Mouse (Mus musculus): Measurements from ENCODE around the gene Agap2. TPM values are rescaled to one million over a fixed set of nuclear protein-coding genes. Genes with fewer than 3 reads are reported as not detected.
A peak's percentile ranks its signal among the peaks of the same experiment; 100 is the strongest.

The Agap2 gene
- 100 to 1,000 TPM; 542 to 553 TPM for total RNA-seq (2021)
- long read RNA-seq, partial matches to known transcripts = 2 of 35 reads
- long read RNA-seq, other reads (novel, unspliced or antisense) = 33 of 35 reads

DNA sequence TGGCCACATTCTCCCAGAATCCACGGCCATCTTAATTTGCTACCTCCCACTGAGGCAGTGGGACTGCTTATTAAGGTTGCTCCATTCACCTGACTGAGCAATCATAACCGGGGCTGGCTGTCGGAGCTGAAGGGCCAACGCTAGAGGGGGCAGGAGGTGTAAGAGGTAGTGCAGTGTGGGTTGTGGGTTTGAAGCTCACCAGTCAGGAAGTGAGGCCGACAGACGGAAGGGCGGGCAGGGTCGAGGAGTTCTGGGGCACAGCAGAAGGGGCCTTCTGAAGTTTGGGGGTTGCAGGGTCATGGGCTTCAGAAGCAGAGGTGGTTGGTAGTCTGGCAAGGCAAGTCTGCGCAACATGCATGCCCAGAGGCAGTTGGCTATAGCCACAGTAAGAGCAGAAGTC, at the start of gene Agap2:
Gene Agap2 (plus strand): TSS at position 205 of the 400 bp plus-strand sequence.
- no peak for DNase-seq (ENCODE audit: low spot score in 2 of 2)

DNA sequence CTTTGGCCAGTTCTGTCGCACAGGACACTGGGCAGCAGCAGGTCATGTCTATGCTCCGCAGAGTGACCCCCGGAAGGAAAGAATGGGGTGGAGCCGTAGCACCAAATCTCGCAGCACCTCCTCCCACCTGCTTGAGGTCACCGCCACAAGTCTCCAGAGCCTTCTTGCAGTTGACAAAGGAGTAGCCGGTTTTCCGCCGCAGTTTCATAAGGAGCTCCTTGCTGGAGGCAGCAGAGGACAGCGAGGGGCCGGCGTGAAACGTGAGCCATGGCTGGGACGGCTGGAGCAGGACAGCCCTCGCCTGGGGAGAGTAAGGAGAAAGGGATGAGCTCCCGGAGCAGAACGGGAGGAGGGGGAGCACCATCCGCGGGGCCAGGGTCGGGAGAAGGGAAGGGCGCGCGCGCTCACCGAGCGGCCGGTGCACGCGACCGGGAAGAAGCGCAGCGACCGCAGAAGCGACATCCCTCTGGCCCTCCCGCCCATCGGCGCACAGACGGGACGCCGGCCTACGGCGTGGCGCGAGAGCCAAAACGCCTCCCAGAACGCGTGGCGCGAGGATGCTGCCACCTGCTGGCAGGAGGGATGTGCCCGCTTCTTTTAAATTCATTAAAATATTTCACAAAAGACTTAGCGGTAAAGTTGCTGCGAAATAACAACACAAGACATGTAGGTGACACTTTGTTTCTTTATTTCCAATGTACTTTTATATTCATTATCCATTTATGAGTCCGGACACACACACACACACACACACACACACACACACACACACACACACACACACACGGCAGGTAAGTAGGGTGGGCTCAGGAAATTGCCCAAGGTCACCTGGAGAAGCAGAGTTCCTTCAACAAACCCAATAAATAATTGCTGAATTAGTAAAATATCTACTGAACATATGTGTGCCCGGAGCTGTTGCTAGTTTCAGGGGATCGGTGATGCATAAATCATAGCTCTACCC, 44.5 kb upstream of the Agap2 start, which contains the start of gene Tsfm:
Gene Tsfm (minus strand): TSS at position 505 of the 961 bp plus-strand sequence.
- peak; percentile 94 to 96 for DNase-seq (ENCODE audit: low spot score in 2 of 2)

DNA sequence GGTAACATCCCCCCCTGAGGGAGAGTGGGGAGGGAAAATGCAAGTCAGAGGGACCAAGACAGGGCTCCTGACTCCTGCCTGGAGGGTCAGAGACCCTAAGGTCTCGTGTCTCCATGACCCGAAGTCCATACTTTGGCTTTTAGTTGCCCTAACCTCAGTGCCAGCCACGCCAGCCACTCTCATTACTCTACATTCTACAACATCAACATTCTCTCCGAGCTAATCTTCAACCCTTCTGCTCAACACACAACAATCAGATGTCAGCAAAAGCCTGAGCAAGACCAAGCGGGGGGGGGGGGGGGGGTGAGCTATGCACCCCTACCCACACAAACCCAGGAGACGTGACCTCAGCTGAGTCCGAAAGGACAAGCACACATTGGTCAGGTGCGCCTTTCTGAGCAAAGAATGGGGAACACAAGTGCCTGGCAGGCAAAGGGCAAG, 41.8 kb upstream of the Agap2 start:
- DNase-seq (ENCODE audit: low spot score in 2 of 2) = no peak

DNA sequence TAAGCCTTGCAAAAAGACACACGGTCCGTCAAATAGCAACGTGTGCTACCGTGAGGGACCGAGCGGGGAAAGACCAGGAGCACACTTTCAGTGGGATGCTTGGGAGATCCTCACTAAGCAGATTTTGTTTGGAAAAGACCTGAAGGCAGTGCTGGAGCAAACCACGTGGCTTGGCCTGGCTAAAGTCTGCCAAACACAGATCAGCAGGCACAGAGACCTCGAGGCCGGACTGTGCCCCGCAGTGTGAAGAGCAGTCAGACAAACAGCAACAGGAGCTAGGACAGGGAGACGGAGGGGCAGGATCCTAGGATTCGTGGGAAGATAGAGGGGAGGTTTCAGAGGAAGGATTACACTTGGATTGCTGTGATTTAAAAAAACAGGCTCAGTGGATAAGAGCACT, 38.8 kb upstream of the Agap2 start:
- no peak for DNase-seq (ENCODE audit: low spot score in 2 of 2)

DNA sequence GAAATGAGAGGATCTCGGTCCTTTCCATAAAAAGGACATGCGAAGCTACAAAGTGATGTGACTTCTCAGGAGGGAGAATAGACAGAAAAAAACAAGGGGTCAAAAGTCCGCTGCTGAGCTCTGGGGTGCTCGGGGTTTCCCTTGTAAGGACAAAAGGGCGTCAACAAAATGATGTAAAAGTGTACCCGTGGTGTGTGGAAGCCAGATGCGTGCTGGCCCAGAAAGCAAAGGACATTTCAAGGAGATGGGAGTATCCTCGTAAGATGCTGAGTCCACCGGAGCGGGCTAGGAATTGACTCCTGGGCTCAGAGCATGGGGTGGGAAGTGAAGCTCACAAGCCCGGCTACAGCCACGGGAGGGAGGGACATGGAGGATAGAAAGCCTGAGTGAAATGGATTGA, 37.4 kb upstream of the Agap2 start:
- no peak for DNase-seq (ENCODE audit: low spot score in 2 of 2)

DNA sequence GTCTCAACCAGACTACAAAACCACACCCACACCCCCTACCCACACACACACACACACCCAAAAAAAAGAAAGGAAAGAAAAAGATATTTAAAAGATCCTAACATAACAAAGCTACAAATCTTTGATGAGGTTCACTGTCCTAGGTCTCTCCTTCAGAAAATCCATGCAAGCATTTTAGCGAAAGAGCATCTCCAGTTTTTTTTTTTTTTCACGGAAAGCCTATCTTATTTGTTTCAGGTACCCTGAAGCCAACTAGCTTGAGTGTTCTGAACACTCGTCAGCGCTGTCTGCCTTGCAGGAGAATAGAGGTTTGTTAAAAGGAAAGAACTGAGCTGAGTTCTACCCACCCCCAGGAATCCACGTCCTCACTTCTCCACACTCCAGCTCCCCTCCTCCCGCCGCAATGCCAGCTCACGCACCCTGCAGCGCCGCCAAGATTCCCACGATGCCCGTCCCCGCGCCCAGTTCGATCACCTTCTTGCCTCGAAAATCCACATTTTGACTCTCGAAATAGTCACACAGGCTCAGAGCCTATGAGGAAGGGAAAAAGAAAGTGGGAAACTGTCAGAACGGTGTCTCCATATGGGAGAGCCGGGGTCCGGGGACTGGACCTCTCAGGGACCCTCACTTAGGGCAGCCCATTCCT, 34.4 kb upstream of the Agap2 start:
- DNase-seq (ENCODE audit: low spot score in 2 of 2) = peak; percentile 36 to 52

DNA sequence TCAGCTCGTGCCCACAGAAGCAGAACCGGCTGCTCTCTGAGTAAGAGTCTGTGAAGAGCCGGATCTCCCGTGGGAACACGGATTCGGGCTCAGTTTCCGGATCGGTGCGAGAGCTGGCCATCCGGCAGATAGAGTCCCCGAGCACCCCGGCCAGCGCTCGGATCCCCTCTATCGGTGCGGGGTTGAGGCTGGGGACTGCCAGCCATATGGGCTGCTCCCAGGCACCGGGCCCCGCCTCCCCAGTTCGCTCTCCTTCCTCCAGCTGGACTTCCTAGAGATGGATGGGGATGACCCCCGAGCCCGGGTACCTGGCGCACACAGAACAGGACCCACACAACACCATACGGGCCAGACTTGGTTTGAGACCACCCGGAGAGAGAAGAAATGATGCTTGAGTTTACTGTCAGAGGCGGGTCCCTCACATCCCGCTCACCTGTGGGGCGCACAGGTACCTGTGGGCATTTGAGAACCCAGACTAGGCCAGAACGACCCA, 33.8 kb upstream of the Agap2 start, which contains the start of the genes Mettl1 and Eef1akmt3:
Gene Mettl1 (plus strand): TSS at position 141 of the 493 bp plus-strand sequence.
Gene Eef1akmt3 (minus strand): TSS at position 240 of the 493 bp plus-strand sequence.
- DNase-seq (ENCODE audit: low spot score in 2 of 2) = peak; percentile 49 to 51

DNA sequence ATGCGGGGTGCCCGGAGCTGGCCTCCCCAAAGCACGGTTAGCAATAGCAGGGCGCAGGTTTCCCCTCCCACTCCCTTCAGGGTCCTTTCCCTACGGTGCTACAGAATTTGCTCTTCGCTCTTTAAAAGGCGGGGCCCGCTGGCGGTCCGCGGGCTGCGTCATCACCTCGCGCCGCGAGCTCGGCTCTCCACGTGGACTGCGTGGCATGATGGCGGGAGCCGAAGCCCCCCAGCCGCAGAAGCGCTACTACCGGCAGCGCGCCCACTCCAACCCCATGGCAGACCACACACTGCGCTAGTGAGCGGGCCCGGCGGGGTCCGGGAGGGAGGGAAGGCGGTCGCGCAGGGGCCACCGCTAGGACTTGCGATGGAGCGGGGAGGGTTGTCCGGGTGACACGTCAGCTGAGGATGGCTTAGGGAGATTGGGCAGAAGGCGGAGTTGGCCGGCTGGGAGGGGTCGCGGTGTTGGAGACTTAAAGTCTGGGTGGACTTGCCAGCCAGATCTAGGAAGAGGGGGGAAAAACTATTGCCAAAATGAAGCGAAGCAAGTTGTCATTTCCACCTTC, 33.2 kb upstream of the Agap2 start:
- DNase-seq (ENCODE audit: low spot score in 2 of 2) = peak; percentile 92 to 93

DNA sequence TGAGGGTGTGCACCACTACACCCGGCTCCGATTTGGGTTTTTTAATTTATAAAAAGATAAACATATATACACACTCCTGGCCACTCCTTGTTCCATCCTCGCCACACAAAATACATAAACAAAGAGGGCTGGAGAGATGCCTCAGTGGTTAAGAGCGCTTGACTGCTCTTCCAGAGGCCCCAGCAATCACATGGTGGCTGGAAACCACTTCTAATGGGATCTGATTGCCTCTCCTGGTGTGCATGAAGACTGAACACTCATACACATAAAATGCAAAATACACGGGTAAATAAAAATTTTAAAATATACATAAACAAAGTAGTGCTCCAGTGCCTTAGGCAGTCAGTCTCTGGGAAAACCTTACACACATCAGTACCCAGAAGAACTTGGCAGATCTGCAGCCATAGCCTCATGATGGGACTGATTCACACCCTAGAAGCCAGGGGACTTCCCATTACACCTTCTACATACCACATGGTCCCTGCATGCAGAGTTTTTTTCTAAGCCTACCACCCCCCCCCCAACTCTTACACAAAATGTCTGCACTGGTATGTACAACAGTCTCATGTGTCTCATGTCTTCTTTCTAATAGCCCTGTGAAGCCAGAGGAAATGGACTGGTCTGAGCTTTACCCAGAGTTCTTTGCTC, 32.5 kb upstream of the Agap2 start:
- DNase-seq (ENCODE audit: low spot score in 2 of 2) = no peak

DNA sequence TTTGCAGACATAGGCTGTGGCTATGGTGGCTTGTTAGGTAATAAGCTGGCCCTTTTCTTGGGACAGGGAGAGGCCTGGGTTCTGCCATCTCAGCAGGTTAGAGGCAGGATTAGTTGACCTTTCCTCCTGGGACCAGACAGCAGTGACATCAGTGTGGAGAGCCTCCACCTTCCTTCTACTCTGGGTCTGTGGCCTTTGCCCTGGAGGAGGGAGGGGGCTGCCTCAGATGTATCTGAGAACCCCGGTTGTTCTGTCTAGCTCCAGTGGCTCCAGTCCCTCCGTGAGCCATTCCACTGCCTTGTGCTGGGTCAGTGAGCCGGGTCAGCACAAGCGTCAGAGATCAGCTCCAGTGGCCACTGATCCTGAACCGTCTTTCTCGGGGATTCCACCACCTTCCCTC, 31.9 kb upstream of the Agap2 start:
- DNase-seq (ENCODE audit: low spot score in 2 of 2) = no peak

DNA sequence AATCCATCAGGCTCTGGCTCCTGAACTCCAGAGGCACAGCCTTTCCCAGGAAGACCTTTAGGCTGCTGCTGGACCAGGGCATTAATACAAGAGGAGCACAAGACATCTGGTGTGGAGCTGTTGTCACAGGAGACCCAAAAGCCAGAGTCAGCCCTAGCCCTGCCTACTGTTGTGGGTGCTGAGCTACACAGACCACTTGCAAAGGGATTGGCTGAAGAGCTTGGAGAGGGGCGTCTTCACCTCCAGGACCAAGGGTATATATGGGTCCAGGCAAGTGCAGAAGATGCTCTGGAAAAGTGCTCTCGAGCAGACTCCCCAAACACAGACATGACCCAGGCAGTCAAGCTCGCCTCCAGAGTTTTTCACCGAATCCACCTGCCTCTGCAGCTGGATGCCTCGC, 27.1 kb upstream of the Agap2 start, which contains the start of gene Cyp27b1:
Gene Cyp27b1 (plus strand): TSS at position 297 of the 400 bp plus-strand sequence.
- DNase-seq (ENCODE audit: low spot score in 2 of 2) = no peak

DNA sequence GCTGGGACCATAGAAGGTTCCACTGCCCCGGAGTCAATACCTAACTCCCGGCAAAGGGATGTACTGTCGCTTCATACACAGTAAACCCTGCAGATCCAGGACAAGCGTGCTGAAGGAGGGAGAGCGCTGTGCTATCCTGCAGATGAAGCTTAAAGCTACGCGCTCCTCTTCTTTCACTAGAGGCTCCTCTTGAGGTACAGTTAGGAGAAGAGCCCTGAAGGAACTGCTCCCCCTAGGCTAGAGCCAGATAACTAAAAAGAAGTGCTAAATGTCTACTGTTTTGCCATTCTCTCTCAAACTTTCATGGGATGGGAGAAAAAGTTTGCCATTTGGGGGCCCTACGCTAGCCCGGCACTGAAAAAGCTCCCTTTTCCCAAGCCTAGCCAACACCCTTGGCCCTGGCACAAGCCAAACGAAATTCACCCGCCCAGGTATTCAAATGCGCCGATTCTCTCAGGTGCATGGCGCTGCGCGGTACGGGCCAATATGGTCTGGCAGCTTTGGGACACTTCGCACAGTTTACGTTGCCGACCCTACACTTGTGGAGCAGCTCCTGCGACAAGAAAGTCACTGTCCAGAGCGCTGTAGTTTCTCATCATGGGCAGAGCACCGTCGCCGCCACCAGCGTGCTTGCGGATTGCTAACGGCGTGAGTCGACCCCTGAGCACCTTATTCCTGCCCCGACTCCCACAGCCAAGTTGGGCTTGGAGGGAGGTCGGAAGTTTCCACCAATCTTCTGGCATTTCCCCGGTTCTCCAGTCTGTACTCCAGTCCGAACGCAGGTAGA, 26.3 kb upstream of the Agap2 start:
- no peak for DNase-seq (ENCODE audit: low spot score in 2 of 2)

DNA sequence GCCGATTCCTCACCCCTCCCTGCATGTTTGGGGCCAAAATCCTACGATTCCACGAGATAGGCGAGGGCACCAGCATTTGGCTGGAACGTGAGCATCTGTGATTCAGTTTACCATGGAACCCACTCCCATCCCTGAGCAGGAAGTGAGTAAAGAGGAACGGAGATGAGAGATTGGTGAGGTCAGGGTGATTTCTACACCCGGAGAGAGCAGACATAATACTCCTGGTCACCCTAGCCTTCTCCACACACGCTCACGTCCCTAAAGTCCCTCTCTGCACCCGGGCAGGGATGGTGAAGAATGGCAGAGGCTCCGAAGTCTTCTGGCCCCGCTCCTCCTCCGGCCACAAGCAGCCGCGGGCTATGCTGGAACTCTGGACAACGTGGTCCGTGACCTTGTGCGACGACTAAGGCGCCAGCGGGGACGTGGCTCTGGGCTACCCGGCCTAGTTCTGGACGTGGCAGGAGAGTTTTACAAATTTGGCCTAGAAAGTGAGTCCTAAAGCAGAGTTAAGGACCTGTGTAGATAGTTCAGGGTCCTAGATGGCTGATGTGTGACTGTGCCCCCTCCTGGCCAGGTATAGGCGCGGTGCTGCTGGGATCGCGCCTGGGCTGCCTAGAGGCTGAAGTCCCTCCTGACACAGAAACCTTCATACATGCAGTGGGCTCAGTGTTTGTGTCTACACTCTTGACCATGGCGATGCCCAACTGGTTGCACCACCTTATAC, 25.5 kb upstream of the Agap2 start:
- DNase-seq (ENCODE audit: low spot score in 2 of 2) = no peak

DNA sequence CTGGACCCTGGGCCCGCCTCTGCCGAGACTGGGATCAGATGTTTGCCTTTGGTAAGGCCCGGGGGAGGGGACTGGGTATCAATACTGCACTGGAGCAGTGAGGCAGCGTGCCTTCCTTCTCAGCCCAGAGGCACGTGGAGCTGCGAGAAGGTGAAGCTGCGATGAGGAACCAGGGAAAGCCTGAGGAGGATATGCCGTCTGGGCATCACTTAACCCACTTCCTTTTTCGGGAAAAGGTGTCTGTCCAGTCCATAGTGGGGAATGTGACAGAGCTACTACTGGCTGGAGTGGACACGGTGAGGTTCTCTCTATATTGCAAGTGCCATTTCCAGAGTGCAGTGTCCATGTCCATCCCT, 25.0 kb upstream of the Agap2 start:
- no peak for DNase-seq (ENCODE audit: low spot score in 2 of 2)

DNA sequence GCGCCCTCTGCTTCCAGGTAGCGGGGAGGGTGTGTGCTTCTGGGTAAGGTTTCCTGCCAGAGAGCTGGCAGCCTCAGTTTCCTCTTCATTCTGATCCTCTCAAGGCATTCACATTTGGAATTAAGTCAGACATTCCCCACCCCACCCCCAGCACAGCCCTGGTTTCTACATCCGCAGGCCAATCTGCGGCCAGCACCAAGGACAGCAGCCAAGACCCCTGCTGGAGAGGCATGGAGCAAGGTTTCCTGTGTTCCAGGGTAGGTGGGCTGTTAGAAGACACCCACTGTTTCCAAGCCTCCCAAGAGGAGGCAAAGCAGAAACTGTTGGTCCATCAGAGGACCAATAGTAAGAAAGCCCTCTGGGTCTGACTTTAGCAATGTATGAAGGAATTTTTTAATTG, 20.4 kb upstream of the Agap2 start:
- DNase-seq (ENCODE audit: low spot score in 2 of 2) = no peak

DNA sequence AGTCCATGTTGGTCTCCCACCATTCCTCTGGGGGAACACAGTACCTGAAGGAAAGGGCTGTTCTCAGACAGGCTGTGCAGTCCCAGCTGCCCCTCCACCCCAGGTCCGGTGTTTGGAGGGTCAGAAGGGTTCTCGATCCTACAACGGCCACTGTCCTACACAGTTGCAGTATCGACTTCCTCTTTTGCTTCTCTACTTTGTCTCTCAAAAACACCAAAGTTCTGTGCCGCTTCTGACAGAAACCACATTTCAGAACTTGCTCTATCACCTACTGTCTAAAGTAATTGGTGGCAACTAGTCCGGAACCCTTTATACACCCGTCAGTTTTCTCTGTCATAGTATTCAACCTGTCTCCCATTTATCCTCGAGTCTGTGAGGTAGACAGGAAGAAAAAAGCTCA, 19.7 kb upstream of the Agap2 start:
- no peak for DNase-seq (ENCODE audit: low spot score in 2 of 2)

DNA sequence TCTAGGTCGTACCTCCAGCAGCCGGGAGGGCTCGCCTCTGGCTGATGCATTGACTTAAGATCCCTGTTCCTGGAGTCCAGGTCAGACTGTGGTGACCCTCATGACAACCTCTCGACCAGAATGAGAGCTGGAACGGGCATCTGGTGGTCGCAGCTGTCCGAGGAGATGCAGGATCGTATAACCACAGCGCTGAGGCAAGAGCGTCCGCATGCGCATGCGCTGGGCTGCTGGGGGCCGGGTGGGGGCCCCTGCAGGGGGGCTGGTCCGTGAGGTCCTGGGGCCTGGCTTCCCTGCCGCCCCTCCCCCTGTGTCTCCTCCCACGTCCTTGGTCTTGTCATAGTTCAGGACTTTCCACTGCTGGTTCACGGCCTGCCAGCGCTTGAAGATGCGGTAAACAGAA, 18.6 kb upstream of the Agap2 start:
- no peak for DNase-seq (ENCODE audit: low spot score in 2 of 2)

DNA sequence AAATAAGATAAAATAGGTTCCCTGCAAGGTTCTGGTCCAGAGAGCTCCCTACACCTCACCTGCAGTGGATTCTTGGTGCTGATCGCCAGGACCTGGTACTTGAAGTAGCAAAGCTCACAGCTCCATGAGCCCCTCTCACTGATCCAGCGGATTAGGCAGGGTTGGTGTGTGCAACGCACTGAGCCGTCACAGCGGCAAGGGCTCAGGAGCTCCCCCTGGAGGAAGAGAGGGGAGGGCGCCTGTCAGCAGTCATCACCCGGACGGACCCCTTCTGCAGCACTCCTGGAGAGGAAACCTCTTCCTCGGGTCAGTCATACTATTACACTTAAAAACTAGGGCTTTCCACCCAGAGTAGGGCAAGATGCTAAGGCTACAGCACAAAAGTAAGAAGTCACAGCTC, 16.9 kb upstream of the Agap2 start:
- DNase-seq (ENCODE audit: low spot score in 2 of 2) = peak; percentile 84 to 89

DNA sequence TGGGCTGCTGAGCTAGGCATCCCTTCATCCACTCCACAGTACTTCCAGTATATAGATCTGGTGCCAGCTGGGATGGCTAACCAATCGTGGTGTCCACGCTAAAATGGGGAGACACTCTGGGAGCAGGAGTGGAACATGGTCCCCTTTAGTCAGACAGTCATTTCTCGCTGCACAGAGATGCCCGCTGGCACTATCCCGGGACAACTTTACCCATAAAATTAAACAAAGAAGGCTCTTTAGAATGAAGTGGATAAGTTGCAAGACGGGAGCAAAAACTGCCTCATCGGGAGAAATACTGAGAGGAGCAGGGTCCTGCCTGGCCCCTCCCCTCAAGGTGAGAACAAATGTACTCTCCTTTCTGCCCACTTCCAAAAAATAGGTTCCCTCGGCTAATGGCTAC, 16.4 kb upstream of the Agap2 start:
- DNase-seq (ENCODE audit: low spot score in 2 of 2) = no peak
